Mouse (Mus musculus) olfactory bulb, adult 2 months (tissue): ENCODE measurements around the gene B3gnt2.

Source experiments
- CTCF ChIP-seq: fragments of 200-500 bp; IDR thresholded peaks from 2 replicates; pipeline ENCODE4 v1.5.1; 2012; ENCODE audit warnings: low read depth, mild to moderate bottlenecking, low read length, moderate library complexity; ENCODE audit not compliant: insufficient read depth
- POLR2A ChIP-seq: fragments of 200-500 bp; IDR thresholded peaks from 2 replicates; pipeline ENCODE4 v1.6.1; 2012; ENCODE audit warnings: mild to moderate bottlenecking, low read depth, low read length, moderate library complexity; ENCODE audit not compliant: insufficient read depth

GRCm38 (mm10) chr11:22897642-22898041 is 36.9 kb upstream of the B3gnt2 start:
- TF ChIP-seq CTCF (no peak), POLR2A (no peak)
